Mouse (Mus musculus): ENCODE results near the gene Gm20388. TPM values are rescaled to one million over a fixed set of nuclear protein-coding genes. Genes with fewer than 3 reads are reported as not detected.
A peak's percentile ranks its signal among the peaks of the same experiment; 100 is the strongest.
"Not testable (repeated sequence)": the region's sequence is repeated elsewhere in the genome, so short reads cannot be mapped to it uniquely, and the experiment has no call there.

Gm20388 gene
- polyA plus RNA-seq, 2 experiments = 8.5 TPM; not detected in 1

DNA sequence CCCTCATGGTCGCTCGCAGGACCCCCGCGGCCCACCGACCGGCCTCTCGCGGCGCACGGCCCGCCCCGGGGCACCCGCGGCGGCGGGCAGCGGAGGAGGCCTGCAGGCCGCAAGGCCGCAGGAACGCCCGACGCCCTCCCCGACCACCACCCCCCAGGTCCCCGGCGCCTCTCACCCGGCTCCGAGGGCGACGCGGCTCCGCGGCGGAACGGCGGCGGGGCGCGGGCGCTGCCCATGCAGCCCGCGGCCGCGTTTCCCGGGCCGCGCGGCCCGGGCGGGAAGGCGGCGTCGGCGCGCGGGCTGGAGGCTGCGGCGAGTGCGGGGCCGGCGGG, 3131.1 kb downstream of the Gm20388 start:
- under 1% methylated on average over 59 of the region's 60 CpGs for WGBS (ENCODE audit: insufficient replicate concordance)
- ATAC-seq (ENCODE audit: insufficient read depth) = peak; percentile 18
- no peak for DNase-seq (ENCODE audit: low read depth in 3 of 3, low spot score in 3 of 3)
- Histone ChIP-seq H3K4me2 (ENCODE audit: low read depth) (peak overlapping the region; percentile 96), H3K4me3 (ENCODE audit: insufficient read depth in 1 of 2, low read depth in 2 of 2, low read length in 2 of 2) (peak overlapping the region; percentile 76 to 89), H3K27ac (peak overlapping the region; percentile 65), H3K36me3 (replicated peaks; ENCODE audit: control insufficient read depth, insufficient read depth, low read depth) (peaks cover 4% of the 10 kb centered on the region; the same call in 1 of the 2 replicates), H3K27me3 (ENCODE audit: control insufficient read depth, insufficient read depth, low read length) (no peaks in the 10 kb centered on the region), H3K9me3 (ENCODE audit: control insufficient read depth, low read length) (no peaks in the 10 kb centered on the region), H3K9ac (replicated peaks) (peak overlapping the region; percentile 99), H3K4me1 (replicated peaks; ENCODE audit: control insufficient read depth in 2 of 2, insufficient read depth in 2 of 2, low read length in 1 of 2) (peaks cover 39 to 41% of the 10 kb centered on the region in 2 experiments)
- TF ChIP-seq EP300 (IDR thresholded peaks at IDR 0.05; ENCODE audit: low read depth) (no peak), CTCF (IDR thresholded peaks at IDR 0.05; ENCODE audit: low read depth) (no peak)

DNA sequence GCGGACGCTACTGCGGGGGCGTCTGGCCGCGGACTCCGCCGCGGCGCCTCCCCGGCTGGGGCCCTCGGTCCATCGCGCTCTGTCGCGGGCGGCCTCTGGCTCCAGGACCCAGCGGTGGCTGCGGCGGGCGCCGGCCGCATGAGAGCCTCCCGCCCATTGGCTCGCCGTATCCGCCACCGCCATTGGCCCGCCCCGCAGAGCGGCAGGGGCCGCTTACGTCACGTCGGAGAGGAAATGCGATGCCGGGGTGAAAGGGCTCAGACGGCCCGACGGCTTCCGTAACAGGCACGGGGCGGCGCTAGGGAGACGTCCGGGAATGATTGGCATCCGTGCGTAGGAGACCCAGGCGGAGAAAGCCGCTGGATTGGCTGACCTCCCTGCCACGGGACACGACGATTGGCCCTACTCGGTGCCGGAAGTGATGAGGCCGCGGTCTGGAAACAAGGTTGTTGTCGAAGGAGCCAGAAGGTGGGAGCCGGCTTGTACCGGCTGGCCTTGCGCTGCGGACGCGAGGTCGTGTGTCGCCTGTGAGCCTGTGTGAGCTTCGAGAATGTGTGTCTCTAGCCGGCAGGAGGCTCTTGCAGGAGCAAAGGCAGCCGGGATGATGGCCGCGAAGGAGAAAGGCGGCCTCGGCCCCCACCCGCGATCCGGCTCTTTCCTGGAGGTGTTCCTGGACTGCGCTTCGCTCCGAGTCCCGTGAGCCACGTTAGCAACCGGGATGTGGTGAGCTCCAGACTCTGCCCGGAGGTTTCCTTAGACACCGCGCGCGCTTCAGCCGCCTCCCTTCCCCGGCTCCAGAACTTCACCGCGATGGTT, 3131.7 kb downstream of the Gm20388 start, which contains the start of gene Ankrd11:
Ankrd11 (minus strand) TSS at position 120 of the 816 bp plus-strand sequence.
- peak; percentile 99 for DNase-seq (ENCODE audit: low read depth in 3 of 3, low spot score in 3 of 3)
- Histone ChIP-seq H3K27me3 (ENCODE audit: control insufficient read depth, insufficient read depth, low read length) (no peaks in the 10 kb centered on the region), H3K4me3 (ENCODE audit: insufficient read depth in 1 of 2, low read depth in 2 of 2, low read length in 2 of 2) (peak within 1 kb of the TSS; percentile 76 to 89), H3K9me3 (ENCODE audit: control insufficient read depth, low read length) (no peaks in the 10 kb centered on the region), H3K27ac (peak within 1 kb of the TSS; percentile 92), H3K36me3 (replicated peaks; ENCODE audit: control insufficient read depth, insufficient read depth, low read depth) (peaks cover 4% of the 10 kb centered on the region; the same call in 1 of the 2 replicates), H3K4me2 (ENCODE audit: low read depth) (peak within 1 kb of the TSS; percentile 96), H3K4me1 (replicated peaks; ENCODE audit: control insufficient read depth in 2 of 2, insufficient read depth in 2 of 2, low read length in 1 of 2) (peaks cover 33 to 35% of the 10 kb centered on the region in 2 experiments), H3K9ac (replicated peaks) (peak within 1 kb of the TSS; percentile 99)
- ATAC-seq (ENCODE audit: insufficient read depth) = peak; percentile 93
- TF ChIP-seq EP300 (IDR thresholded peaks at IDR 0.05; ENCODE audit: low read depth) (peak; percentile 70), CTCF (IDR thresholded peaks at IDR 0.05; ENCODE audit: low read depth) (peak; percentile 60)
- WGBS (ENCODE audit: insufficient replicate concordance) = under 1% methylated on average over 88 of the region's 91 CpGs

DNA sequence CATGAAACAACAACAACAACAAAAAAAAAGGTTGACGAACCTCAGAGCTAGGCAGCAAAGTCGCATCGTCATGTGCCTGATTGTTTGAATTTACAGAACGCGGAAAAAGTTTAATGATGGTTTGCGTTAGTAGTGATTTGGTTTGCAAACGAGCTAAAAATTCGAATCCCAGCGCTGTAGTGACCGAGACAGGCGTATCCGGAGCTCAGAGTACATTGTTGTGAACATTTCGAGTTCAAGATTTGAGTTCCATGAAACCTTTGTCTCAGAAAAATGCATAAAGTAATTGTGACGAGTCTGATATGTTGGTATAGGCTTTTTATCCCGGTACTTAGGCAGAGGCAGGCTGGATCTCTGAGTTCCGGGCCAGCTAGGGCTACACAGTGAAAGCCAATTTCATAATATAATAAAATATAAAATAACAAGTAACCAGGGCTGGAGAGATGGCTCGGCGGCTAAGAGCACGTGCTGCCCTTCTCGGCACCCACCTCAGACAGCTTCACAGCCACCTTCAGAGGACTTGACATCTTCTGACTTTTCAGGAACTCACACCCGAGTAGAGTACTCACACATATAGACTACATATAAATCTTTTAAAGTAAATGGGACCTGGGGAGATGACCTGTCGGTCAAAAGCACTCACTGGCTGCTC, 3132.5 kb downstream of the Gm20388 start:
- peaks cover 27 to 31% of the 10 kb centered on the region in 2 experiments for H3K4me1 ChIP-seq (replicated peaks; ENCODE audit: control insufficient read depth in 2 of 2, insufficient read depth in 2 of 2, low read length in 1 of 2)
- ATAC-seq (ENCODE audit: insufficient read depth) = no peak
- TF ChIP-seq CTCF (IDR thresholded peaks at IDR 0.05; ENCODE audit: low read depth) = no peak
- TF ChIP-seq EP300 (IDR thresholded peaks at IDR 0.05; ENCODE audit: low read depth) = no peak
- no peaks in the 10 kb centered on the region for H3K27me3 ChIP-seq (ENCODE audit: control insufficient read depth, insufficient read depth, low read length)
- H3K4me3 ChIP-seq (ENCODE audit: insufficient read depth in 1 of 2, low read depth in 2 of 2, low read length in 2 of 2) = peak overlapping the region; percentile 59 to 67
- H3K9me3 ChIP-seq (ENCODE audit: control insufficient read depth, low read length) = no peaks in the 10 kb centered on the region
- H3K9ac ChIP-seq (replicated peaks) = peak overlapping the region; percentile 84
- H3K36me3 ChIP-seq (replicated peaks; ENCODE audit: control insufficient read depth, insufficient read depth, low read depth) = peaks cover 4% of the 10 kb centered on the region; the same call in 1 of the 2 replicates
- DNase-seq (ENCODE audit: low read depth in 3 of 3, low spot score in 3 of 3) = no peak
- H3K27ac ChIP-seq = peak overlapping the region; percentile 92
- WGBS (ENCODE audit: insufficient replicate concordance) = 11% methylated on average over 22 of the region's 22 CpGs
- H3K4me2 ChIP-seq (ENCODE audit: low read depth) = peak overlapping the region; percentile 89

DNA sequence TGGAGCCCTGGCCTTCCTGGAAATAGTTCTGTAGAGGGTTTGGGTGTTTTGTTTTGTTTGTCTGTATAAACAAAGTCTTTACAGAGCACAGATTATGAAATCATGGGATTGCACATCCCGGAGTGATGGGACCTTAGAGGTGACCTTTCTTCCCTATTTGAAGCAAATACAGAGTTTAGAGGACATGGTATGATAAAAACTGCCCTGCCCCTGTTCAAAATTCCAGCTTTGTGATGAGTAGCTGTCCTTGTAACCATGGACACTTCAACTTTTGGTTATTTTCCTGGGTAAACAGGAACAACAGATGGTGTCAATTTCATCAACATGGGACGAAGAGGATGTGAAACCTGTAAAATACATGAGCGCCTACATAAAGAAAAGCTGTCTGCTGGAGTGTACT, 3133.3 kb downstream of the Gm20388 start:
- Histone ChIP-seq H3K36me3 (replicated peaks; ENCODE audit: control insufficient read depth, insufficient read depth, low read depth) (peaks cover 4% of the 10 kb centered on the region; the same call in 1 of the 2 replicates), H3K4me3 (ENCODE audit: insufficient read depth in 1 of 2, low read depth in 2 of 2, low read length in 2 of 2) (peak overlapping the region in 1 of 2 experiments; percentile 59; a peak in 2 of 4 replicates), H3K27me3 (ENCODE audit: control insufficient read depth, insufficient read depth, low read length) (no peaks in the 10 kb centered on the region), H3K9ac (replicated peaks) (0 out of 2 replicates have a peak overlapping the region, but pooled peaks have one; percentile 6), H3K4me2 (ENCODE audit: low read depth) (peak overlapping the region; percentile 89), H3K9me3 (ENCODE audit: control insufficient read depth, low read length) (no peaks in the 10 kb centered on the region), H3K4me1 (replicated peaks; ENCODE audit: control insufficient read depth in 2 of 2, insufficient read depth in 2 of 2, low read length in 1 of 2) (peaks cover 21 to 25% of the 10 kb centered on the region in 2 experiments), H3K27ac (no peak overlapping the region; the same call in 1 of the 2 replicates)
- ATAC-seq (ENCODE audit: insufficient read depth) = no peak
- DNase-seq (ENCODE audit: low read depth in 3 of 3, low spot score in 3 of 3) = no peak
- WGBS (ENCODE audit: insufficient replicate concordance) = 78% methylated on average over 3 of the region's 3 CpGs
- TF ChIP-seq EP300 (IDR thresholded peaks at IDR 0.05; ENCODE audit: low read depth) (no peak), CTCF (IDR thresholded peaks at IDR 0.05; ENCODE audit: low read depth) (no peak)

DNA sequence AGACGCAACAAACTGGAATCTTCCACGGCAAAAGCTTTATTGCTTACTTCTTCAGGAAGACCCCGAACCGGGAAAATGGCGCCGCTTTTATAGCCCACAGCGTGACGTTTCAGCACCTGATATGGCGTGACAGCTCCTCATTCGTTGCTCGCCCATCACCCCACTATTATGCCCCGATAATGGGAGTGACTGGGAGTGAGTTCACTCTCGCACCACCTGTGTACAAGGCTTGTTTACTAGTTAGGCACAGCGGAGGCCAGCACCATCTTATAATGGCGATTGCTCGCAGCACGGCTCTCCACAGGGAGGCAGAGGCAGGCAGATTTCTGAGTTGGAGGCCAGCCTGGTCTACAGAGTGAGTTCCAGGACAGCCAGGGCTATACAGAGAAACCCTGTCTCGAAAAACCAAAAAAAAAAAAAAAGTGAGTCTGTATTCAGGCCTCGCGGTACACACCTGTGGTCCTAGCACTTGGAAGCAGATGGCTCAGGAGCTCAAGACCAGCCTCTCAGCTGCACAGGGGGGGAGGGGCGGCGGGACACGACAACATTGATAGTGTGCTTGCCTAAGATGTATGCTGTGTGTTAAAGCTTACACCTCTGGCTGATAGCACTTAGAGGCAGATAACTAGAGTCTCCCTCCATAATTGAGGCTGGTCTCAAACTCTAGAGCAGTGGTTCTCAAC, 3134.2 kb downstream of the Gm20388 start:
- peaks cover 13 to 15% of the 10 kb centered on the region in 2 experiments for H3K4me1 ChIP-seq (replicated peaks; ENCODE audit: control insufficient read depth in 2 of 2, insufficient read depth in 2 of 2, low read length in 1 of 2)
- not testable (repeated sequence) for H3K27ac ChIP-seq; ATAC-seq (ENCODE audit: insufficient read depth); H3K4me3 ChIP-seq (ENCODE audit: insufficient read depth in 1 of 2, low read depth in 2 of 2, low read length in 2 of 2); H3K27me3 ChIP-seq (ENCODE audit: control insufficient read depth, insufficient read depth, low read length); H3K36me3 ChIP-seq (replicated peaks; ENCODE audit: control insufficient read depth, insufficient read depth, low read depth); DNase-seq (ENCODE audit: low read depth in 3 of 3, low spot score in 3 of 3); H3K4me2 ChIP-seq (ENCODE audit: low read depth); H3K9me3 ChIP-seq (ENCODE audit: control insufficient read depth, low read length); H3K9ac ChIP-seq (replicated peaks)
- WGBS (ENCODE audit: insufficient replicate concordance) = 85% methylated on average over 23 of the region's 23 CpGs

Data from liver, embryonic 14.5 days (tissue).